Mouse (Mus musculus) spleen, adult 2 months (tissue): ENCODE data around the gene Dnajc21. TPM values are rescaled to one million over a fixed set of nuclear protein-coding genes. Genes with fewer than 3 reads are reported as not detected.

Experiments
- DNase-seq, 2 experiments: peaks; one replicate each; pipeline versions ENCODE4 v3.0.0 to v3.0.0-alpha.2; 2012 to 2021; ENCODE audit warnings: low spot score in 2 of 2, low read depth in 1 of 2
- H3K27ac ChIP-seq: fragments of 200-500 bp; 2 replicates; pipeline ENCODE4 v1.5.1; 2012; ENCODE audit warnings: low read length, inconsistent platforms; ENCODE audit not compliant: insufficient read depth
- H3K27me3 ChIP-seq: fragments of 200-500 bp; 2 replicates; pipeline ENCODE4 v1.6.1; 2012; ENCODE audit warnings: mild to moderate bottlenecking, moderate library complexity, low read length, inconsistent platforms; ENCODE audit not compliant: control insufficient read depth, insufficient read depth
- H3K36me3 ChIP-seq: fragments of 200-500 bp; 2 replicates; pipeline ENCODE4 v1.6.1; 2012; ENCODE audit warnings: mild to moderate bottlenecking, low read length, inconsistent platforms; ENCODE audit not compliant: control insufficient read depth, insufficient read depth
- H3K4me1 ChIP-seq: fragments of 200-500 bp; 2 replicates; pipeline ENCODE4 v1.6.1; 2011; ENCODE audit warnings: inconsistent platforms; ENCODE audit not compliant: control insufficient read depth, insufficient read depth, insufficient read length
- H3K4me3 ChIP-seq: fragments of 200-500 bp; 2 replicates; pipeline ENCODE4 v1.5.1; 2011; ENCODE audit warnings: mild to moderate bottlenecking, inconsistent platforms; ENCODE audit not compliant: insufficient read depth, insufficient read length; ENCODE audit errors: extremely low read depth
- CTCF ChIP-seq: fragments of 200-500 bp; IDR thresholded peaks from 2 replicates; pipeline ENCODE4 v1.5.1; 2011; ENCODE audit warnings: mild to moderate bottlenecking, inconsistent platforms; ENCODE audit not compliant: insufficient read depth, insufficient read length, insufficient replicate concordance; ENCODE audit errors: extremely low read depth
- POLR2A ChIP-seq: fragments of 200-500 bp; IDR thresholded peaks from 2 replicates; pipeline ENCODE4 v1.6.1; 2011; ENCODE audit warnings: low read depth, low read length, inconsistent platforms
- WGBS: fragments of 180-500 bp; shearing (Covaris S2); methylation state at CpG from one replicate; pipeline ENCODE4 v1.1.7; 2018; 5-methylcytosine and 5-hydroxymethylcytosine counted together
- polyA plus RNA-seq: library from polyadenylated mRNA; depleted of rRNA; stranded (reverse); fragments of >200 nt; gene quantifications from 2 replicates; pipeline ENCODE4 v1.2.3, GENCODE M21; 2012

Gene Dnajc21
- polyA plus RNA-seq, 1 experiment, result 0.90 TPM

GRCm38 (mm10) chr15:10441493-10441892 is 28.8 kb downstream of the Dnajc21 start:
- H3K36me3 ChIP-seq, result peaks cover 8% of the 10 kb centered on the region
- no peak overlapping the region for H3K4me3 ChIP-seq
- no peaks in the 10 kb centered on the region for H3K27me3 ChIP-seq
- no peak for TF ChIP-seq POLR2A
- no peak for TF ChIP-seq CTCF
- WGBS, result 91% methylated on average over 9 of the region's 9 CpGs
- no peak for DNase-seq
- no peak overlapping the region for H3K27ac ChIP-seq
- no peaks in the 10 kb centered on the region for H3K4me1 ChIP-seq

- 88% methylated on average over 6 of the region's 6 CpGs for WGBS
- H3K4me3 ChIP-seq, result no peak overlapping the region
- H3K27ac ChIP-seq, result no peak overlapping the region
- DNase-seq, result no peak
- peaks cover 6% of the 10 kb centered on the region for H3K36me3 ChIP-seq
- no peak for TF ChIP-seq CTCF
- TF ChIP-seq POLR2A, result no peak
- no peaks in the 10 kb centered on the region for H3K4me1 ChIP-seq
- H3K27me3 ChIP-seq, result no peaks in the 10 kb centered on the region
Measured at GRCm38 (mm10) chr15:10439963-10440362, 30.4 kb downstream of the Dnajc21 start.

GRCm38 (mm10) chr15:10436893-10437292 is 33.4 kb downstream of the Dnajc21 start:
- H3K27me3 ChIP-seq, result no peaks in the 10 kb centered on the region
- TF ChIP-seq POLR2A (no peak), CTCF (no peak)
- peaks cover 1% of the 10 kb centered on the region for H3K36me3 ChIP-seq
- no peaks in the 10 kb centered on the region for H3K4me1 ChIP-seq
- no peak for DNase-seq
- 69% methylated on average over 1 of the region's 1 CpGs for WGBS
- no peak overlapping the region for H3K4me3 ChIP-seq
- no peak overlapping the region for H3K27ac ChIP-seq

- TF ChIP-seq POLR2A (no peak), CTCF (no peak)
- Histone ChIP-seq H3K27me3 (no peaks in the 10 kb centered on the region), H3K27ac (no peak overlapping the region), H3K36me3 (no peaks in the 10 kb centered on the region), H3K4me1 (no peaks in the 10 kb centered on the region), H3K4me3 (no peak overlapping the region)
- WGBS, result 87% methylated on average over 13 of the region's 13 CpGs
- no peak for DNase-seq
Measured at GRCm38 (mm10) chr15:10426545-10427266, 43.6 kb downstream of the Dnajc21 start.

DNA sequence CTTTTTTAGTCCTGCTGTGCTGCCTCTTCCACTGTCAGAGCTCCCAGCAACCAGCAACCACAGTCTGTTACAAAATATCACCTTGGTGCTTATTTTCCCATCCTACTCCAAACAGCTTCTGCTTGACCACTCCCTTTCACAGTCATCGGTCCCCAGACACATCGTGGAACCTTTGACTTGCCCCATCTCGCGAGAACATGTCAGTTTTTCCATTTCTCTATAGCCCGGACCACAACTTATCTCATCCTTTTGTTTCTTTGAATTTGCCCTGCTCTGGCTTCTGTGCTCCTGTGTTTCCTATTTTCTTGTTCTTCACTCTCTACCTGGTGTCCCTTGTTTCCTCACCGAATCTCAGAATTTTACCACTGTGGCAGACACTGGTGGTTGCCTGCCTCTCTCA is 44.2 kb downstream of the Dnajc21 start:
- DNase-seq, result no peak
- Histone ChIP-seq H3K27ac (no peak overlapping the region), H3K36me3 (no peaks in the 10 kb centered on the region), H3K27me3 (no peaks in the 10 kb centered on the region), H3K4me3 (no peak overlapping the region), H3K4me1 (no peaks in the 10 kb centered on the region)
- 90% methylated on average over 6 of the region's 6 CpGs for WGBS
- TF ChIP-seq POLR2A, result no peak
- TF ChIP-seq CTCF, result no peak

DNA sequence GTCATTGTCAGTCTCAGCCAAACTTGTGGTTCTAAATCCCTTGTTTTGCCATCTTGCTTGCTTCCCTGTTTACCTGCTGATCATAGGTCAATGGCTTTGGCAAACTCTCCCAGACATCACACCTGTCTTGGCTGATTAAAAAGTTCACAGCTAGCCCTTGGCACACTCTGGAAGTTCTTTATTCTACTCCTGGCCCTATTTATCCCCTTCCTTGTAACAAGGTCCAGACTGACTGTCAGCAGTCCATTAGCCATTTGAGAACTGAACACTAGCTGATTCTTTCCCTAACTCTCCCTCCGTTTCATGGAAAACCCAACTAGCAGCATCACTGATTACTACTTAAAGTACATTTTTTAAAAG is 48.6 kb downstream of the Dnajc21 start:
- Histone ChIP-seq H3K4me1 (no peaks in the 10 kb centered on the region), H3K27me3 (no peaks in the 10 kb centered on the region), H3K36me3 (no peaks in the 10 kb centered on the region), H3K27ac (no peak overlapping the region), H3K4me3 (no peak overlapping the region)
- no peak for TF ChIP-seq POLR2A
- no peak for TF ChIP-seq CTCF
- 100% methylated on average over 1 of the region's 1 CpGs for whole genome bisulfite sequencing
- no peak for DNase-seq

GRCm38 (mm10) chr15:10421138-10421784 is 49.1 kb downstream of the Dnajc21 start:
- TF ChIP-seq CTCF (no peak), POLR2A (no peak)
- no peak overlapping the region for H3K4me3 ChIP-seq
- no peaks in the 10 kb centered on the region for H3K4me1 ChIP-seq
- no peaks in the 10 kb centered on the region for H3K36me3 ChIP-seq
- H3K27ac ChIP-seq, result no peak overlapping the region
- H3K27me3 ChIP-seq, result no peaks in the 10 kb centered on the region
- WGBS, result 79% methylated on average over 7 of the region's 7 CpGs
- DNase-seq, result no peak
